Mouse (Mus musculus): ENCODE results near the gene Anks1.

- TF ChIP-seq POLR2A (IDR thresholded peaks at IDR 0.05; ENCODE audit: borderline replicate concordance, control insufficient read depth, low read depth, low read length) (no peak), CTCF (IDR thresholded peaks at IDR 0.05; ENCODE audit: control insufficient read depth, insufficient read depth, low read length) (no peak)
These were observed 57.5 kb downstream of the Anks1 start for GRCm38 (mm10) chr17:27966508-27967021.
